Mouse (Mus musculus): ENCODE results near the gene Il1rl2.

DNA sequence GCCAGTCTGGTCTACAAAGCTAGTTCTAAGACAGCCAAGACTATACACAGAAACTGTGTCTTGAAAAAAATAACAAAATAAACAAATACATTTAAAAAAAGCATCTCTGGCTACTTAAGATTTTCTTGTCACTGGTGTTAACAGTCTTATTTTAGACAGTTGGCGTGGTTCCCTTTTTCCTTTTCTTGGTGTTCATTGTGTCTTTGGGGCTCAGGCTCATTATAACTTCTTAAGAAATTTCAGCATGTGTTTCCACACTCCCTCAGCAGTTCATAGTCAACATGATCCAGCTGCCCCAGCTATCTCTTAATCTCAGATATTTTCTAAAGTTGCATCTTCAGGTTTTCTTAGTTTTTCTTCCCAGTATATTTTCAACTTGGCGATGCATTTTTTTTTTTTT lies 32.2 kb upstream of the Il1rl2 start:
- TF ChIP-seq CTCF (IDR thresholded peaks at IDR 0.05; ENCODE audit: low read depth), result no peak
- no peak for TF ChIP-seq EP300 (IDR thresholded peaks at IDR 0.05; ENCODE audit: low read depth)

Data from heart, postnatal 0 days (tissue).